Mouse (Mus musculus): ENCODE measurements around the gene Sept1. TPM values are rescaled to one million over a fixed set of nuclear protein-coding genes. Genes with fewer than 3 reads are reported as not detected.
"Not testable (repeated sequence)": the region's sequence is repeated elsewhere in the genome, so short reads cannot be mapped to it uniquely, and the experiment has no call there.

Sept1 gene
- polyA plus RNA-seq, 3 experiments from 2014 or later = 783 to 927 (median 807) TPM

GRCm38 (mm10) chr7:127192989-127193388 lies 39.9 kb downstream of the Sept1 start:
- no peak for ATAC-seq

GRCm38 (mm10) chr7:127190672-127191071 lies 42.3 kb downstream of the Sept1 start:
- ATAC-seq = no peak

- peak; percentile 68 for ATAC-seq
Measured at GRCm38 (mm10) chr7:127188305-127189276, 44.3 kb downstream of the Sept1 start.

- no peak for ATAC-seq
Measured at GRCm38 (mm10) chr7:127187351-127187750, 45.6 kb downstream of the Sept1 start.

- ATAC-seq = no peak
Measured at GRCm38 (mm10) chr7:127185601-127186000, 47.3 kb downstream of the Sept1 start.

- no peak for ATAC-seq
Measured at GRCm38 (mm10) chr7:127184720-127185119, 48.2 kb downstream of the Sept1 start.

- no peak for ATAC-seq
Measured at GRCm38 (mm10) chr7:127183828-127184227, 49.1 kb downstream of the Sept1 start.

- no peak for ATAC-seq
Measured at GRCm38 (mm10) chr7:127183345-127183744, 49.6 kb downstream of the Sept1 start.

GRCm38 (mm10) chr7:127181724-127182123 lies 51.2 kb downstream of the Sept1 start:
- ATAC-seq = not testable (repeated sequence)

- ATAC-seq = peak; percentile 57
Measured at GRCm38 (mm10) chr7:127180783-127181182, 52.1 kb downstream of the Sept1 start.

- peak; percentile 89 for ATAC-seq
Measured at GRCm38 (mm10) chr7:127176937-127177336, 56.0 kb downstream of the Sept1 start.

- peak; percentile 53 for ATAC-seq
Measured at GRCm38 (mm10) chr7:127166501-127166900, 66.4 kb downstream of the Sept1 start.

GRCm38 (mm10) chr7:127165607-127166493 lies 67.1 kb downstream of the Sept1 start:
- ATAC-seq = peak; percentile 87

Other genes with a start within 250 kb of the Sept1 start
- gene Mvp, start 218.5 kb downstream of the Sept1 start, polyA plus RNA-seq (2017; shearing (Covaris generic)) = 10 to 100 TPM; 15.2 to 19.7 (median 16.2) TPM
- gene Pagr1b, start 216.6 kb downstream of the Sept1 start, polyA plus RNA-seq (2017; shearing (Covaris generic)) = not detected
- 10 to 100 TPM; 34.7 to 44.5 (median 42.6) TPM for gene Pagr1a, start 215.8 kb downstream of the Sept1 start, polyA plus RNA-seq (2017; shearing (Covaris generic))
- 10 to 100 TPM; 42.5 to 62.2 (median 46.4) TPM for gene Gm42742, start 212.0 kb downstream of the Sept1 start, polyA plus RNA-seq (2017; shearing (Covaris generic))
- gene Prrt2, start 211.9 kb downstream of the Sept1 start, polyA plus RNA-seq (2017; shearing (Covaris generic)) = 1 to 10 TPM in 1 of 3 experiments, under 1 TPM in 1, not detected in 1; 0.97 to 1.1 TPM
- gene Maz, start 206.1 kb downstream of the Sept1 start, polyA plus RNA-seq (2017; shearing (Covaris generic)) = 10 to 100 TPM; 18.6 to 22.4 (median 21.4) TPM
- 10 to 100 TPM; 11.7 to 94.2 (median 13.8) TPM for gene Kif22, start 190.7 kb downstream of the Sept1 start, polyA plus RNA-seq (2017; shearing (Covaris generic))
- 1 to 10 TPM in 1 of 3 experiments, not detected in 2; 1.6 TPM for gene Zg16, start 145.8 kb downstream of the Sept1 start, polyA plus RNA-seq (2017; shearing (Covaris generic))
- gene AI467606, start 141.8 kb downstream of the Sept1 start, polyA plus RNA-seq (2017; shearing (Covaris generic)) = 100 to 1,000 TPM; 248 to 287 (median 263) TPM
- gene Qprt, start 110.9 kb downstream of the Sept1 start, polyA plus RNA-seq (2017; shearing (Covaris generic)) = 10 to 100 TPM in 2 of 3 experiments, 1 to 10 TPM in 1; 7.8 to 15.5 (median 15.0) TPM
- 100 to 1,000 TPM; 105 to 226 (median 130) TPM for gene Spn, start 95.3 kb downstream of the Sept1 start, polyA plus RNA-seq (2017; shearing (Covaris generic))
- 10 to 100 TPM; 43.2 to 56.9 (median 48.7) TPM for gene Cd2bp2, start 37.1 kb downstream of the Sept1 start, polyA plus RNA-seq (2017; shearing (Covaris generic))
- gene Tbc1d10b, start 24.7 kb downstream of the Sept1 start, polyA plus RNA-seq (2017; shearing (Covaris generic)) = 10 to 100 TPM; 13.2 to 16.6 (median 13.6) TPM
- gene Mylpf, start 24.2 kb downstream of the Sept1 start, polyA plus RNA-seq (2017; shearing (Covaris generic)) = 10 to 100 TPM; 23.0 to 25.8 (median 23.4) TPM
- gene Zfp553, start 69 bp downstream of the Sept1 start, polyA plus RNA-seq (2017; shearing (Covaris generic)) = 1 to 10 TPM; 3.3 to 6.8 (median 4.6) TPM
- 1 to 10 TPM in 1 of 3 experiments, under 1 TPM in 1, not detected in 1; 0.46 to 1.5 TPM for gene Zfp771, start 11.1 kb upstream of the Sept1 start, polyA plus RNA-seq (2017; shearing (Covaris generic))
- gene Dctpp1, start 27.6 kb upstream of the Sept1 start, polyA plus RNA-seq (2017; shearing (Covaris generic)) = 10 to 100 TPM; 37.2 to 88.3 (median 51.2) TPM
- 10 to 100 TPM; 19.4 to 45.4 (median 28.6) TPM for gene Sephs2, start 40.9 kb upstream of the Sept1 start, polyA plus RNA-seq (2017; shearing (Covaris generic))
- 100 to 1,000 TPM; 201 to 247 (median 214) TPM for gene Itgal, start 63.1 kb upstream of the Sept1 start, polyA plus RNA-seq (2017; shearing (Covaris generic))
- gene Zfp768, start 112.5 kb upstream of the Sept1 start, polyA plus RNA-seq (2017; shearing (Covaris generic)) = under 1 TPM in 1 of 3 experiments, not detected in 2; 0.28 TPM
- gene Zfp747, start 142.9 kb upstream of the Sept1 start, polyA plus RNA-seq (2017; shearing (Covaris generic)) = 10 to 100 TPM in 2 of 3 experiments, 1 to 10 TPM in 1; 9.9 to 11.0 (median 10.6) TPM
- 1 to 10 TPM; 4.8 to 8.8 (median 6.5) TPM for gene 9130019O22Rik, start 154.0 kb upstream of the Sept1 start, polyA plus RNA-seq (2017; shearing (Covaris generic))
- gene E430018J23Rik, start 160.5 kb upstream of the Sept1 start, polyA plus RNA-seq (2017; shearing (Covaris generic)) = 1 to 10 TPM; 4.0 to 7.8 (median 5.4) TPM
- gene Zfp764, start 173.7 kb upstream of the Sept1 start, polyA plus RNA-seq (2017; shearing (Covaris generic)) = 1 to 10 TPM; 3.6 to 7.5 (median 6.1) TPM
- gene Zfp688, start 188.9 kb upstream of the Sept1 start, polyA plus RNA-seq (2017; shearing (Covaris generic)) = 10 to 100 TPM; 15.5 to 20.4 (median 16.4) TPM
- gene Zfp689, start 216.0 kb upstream of the Sept1 start, polyA plus RNA-seq (2017; shearing (Covaris generic)) = 1 to 10 TPM; 4.3 to 5.0 (median 4.7) TPM
- 100 to 1,000 TPM; 151 to 194 (median 184) TPM for gene Prr14, start 226.5 kb upstream of the Sept1 start, polyA plus RNA-seq (2017; shearing (Covaris generic))
- 10 to 100 TPM; 17.7 to 30.0 (median 19.5) TPM for gene Fbrs, start 246.1 kb upstream of the Sept1 start, polyA plus RNA-seq (2017; shearing (Covaris generic))